8 mouse cellular contexts compared by ENCODE assay signal in genomic region chr11:70668335-70668770, GRCm38 (mm10). TPM values are rescaled to one million over a fixed set of nuclear protein-coding genes. Genes with fewer than 3 reads are reported as not detected.
DNase-seq lines count a peak whose midpoint lies in the region; ATAC-seq lines count a peak whose summit lies in the region.

No protein-coding gene starts in this region.

- peaks cover 27% of the 10 kb centered on the region for H3K4me1 ChIP-seq in limb, embryonic 15.5 days
- peaks cover 43% of the 10 kb centered on the region for H3K4me1 ChIP-seq in neural tube, embryonic 15.5 days

- H3K27ac ChIP-seq in limb, embryonic 15.5 days: peak overlapping the region; percentile 100
- peak overlapping the region; percentile 99 for H3K27ac ChIP-seq in neural tube, embryonic 15.5 days (replicated peaks)

- peak overlapping the region; percentile 77 for H3K4me2 ChIP-seq in limb, embryonic 15.5 days
- H3K4me2 ChIP-seq in neural tube, embryonic 15.5 days: peak overlapping the region; percentile 81

- peak; percentile 67 for DNase-seq in adrenal gland, postnatal 25 days
- no peak for DNase-seq in adrenal gland, adult 8-10 months
- peak; percentile 37 for DNase-seq in ovary, postnatal 10 days (ENCODE audit: low spot score)
- DNase-seq in ovary, adult 18-20 months (ENCODE audit: low spot score): no peak
- DNase-seq in gastrocnemius, adult 8-10 months (ENCODE audit: low spot score in 2 of 2): peak; percentile 70 to 79
- no peak for DNase-seq in thymus, postnatal 25 days

- no peaks in the 10 kb centered on the region for H3K9me3 ChIP-seq in limb, embryonic 15.5 days
- no peaks in the 10 kb centered on the region for H3K9me3 ChIP-seq in neural tube, embryonic 15.5 days (replicated peaks)

- ATAC-seq in limb, embryonic 15.5 days (ENCODE audit: insufficient number of reproducible peaks, low FRiP score, low TSS enrichment, low read depth): no peak
- no peak; the same call in 1 of the 2 replicates for ATAC-seq in neural tube, embryonic 15.5 days (ENCODE audit: low FRiP score)

- H3K4me3 ChIP-seq in limb, embryonic 15.5 days: peak overlapping the region; percentile 71
- peak overlapping the region; percentile 67 for H3K4me3 ChIP-seq in neural tube, embryonic 15.5 days (replicated peaks)

- peak overlapping the region; percentile 24 for H3K9ac ChIP-seq in limb, embryonic 15.5 days
- H3K9ac ChIP-seq in neural tube, embryonic 15.5 days (replicated peaks): peak overlapping the region; percentile 70

- no peaks in the 10 kb centered on the region for H3K27me3 ChIP-seq in limb, embryonic 15.5 days
- H3K27me3 ChIP-seq in neural tube, embryonic 15.5 days (replicated peaks): no peaks in the 10 kb centered on the region

- WGBS in limb, embryonic 15.5 days: under 1% methylated on average over 15 of the region's 15 CpGs
- under 1% methylated on average over 15 of the region's 15 CpGs for WGBS in neural tube, embryonic 15.5 days

- H3K36me3 ChIP-seq in limb, embryonic 15.5 days: peaks cover 45% of the 10 kb centered on the region
- peaks cover 35% of the 10 kb centered on the region for H3K36me3 ChIP-seq in neural tube, embryonic 15.5 days

RNA-seq across cellular contexts. Expression of gene Spag7, which starts 0.9 kb away (rescaled TPM):
- total RNA-seq in adrenal gland, postnatal 25 days (2021): 88.3 and 97.4 TPM in 2 replicates
- 100 to 1,000 TPM in 1 of 4 experiments, 10 to 100 TPM in 3; 79.2 to 112 (median 89.0) TPM for total RNA-seq in adrenal gland, adult 8-10 months (2022)
- 10 to 100 TPM; 77.0 to 99.5 (median 81.7) TPM for total RNA-seq in gastrocnemius, adult 8-10 months (2022)
- polyA plus RNA-seq in limb, embryonic 15.5 days (2015; fragmentation: Nextera tagmentation; extraction: Ambion mirVana): 149 and 172 TPM in 2 replicates
- polyA plus RNA-seq in neural tube, embryonic 15.5 days (2015; fragmentation: Nextera tagmentation; extraction: Ambion mirVana): 159 and 165 TPM in 2 replicates

RNA-seq across cellular contexts. Expression of gene Eno3, which starts 11.4 kb away (rescaled TPM):
- 17.9 and 28.3 TPM in 2 replicates for total RNA-seq in adrenal gland, postnatal 25 days (2021)
- total RNA-seq in adrenal gland, adult 8-10 months (2022): 10 to 100 TPM; 39.4 to 66.5 (median 54.7) TPM
- 1,000 to 10,000 TPM; 7,027 to 9,270 (median 7,380) TPM for total RNA-seq in gastrocnemius, adult 8-10 months (2022)
- polyA plus RNA-seq in limb, embryonic 15.5 days (2015; fragmentation: Nextera tagmentation; extraction: Ambion mirVana): 71.5 and 252 TPM in 2 replicates
- 12.6 and 17.5 TPM in 2 replicates for polyA plus RNA-seq in neural tube, embryonic 15.5 days (2015; fragmentation: Nextera tagmentation; extraction: Ambion mirVana)

RNA-seq across cellular contexts. Expression of gene Pfn1, which starts 13.9 kb away (rescaled TPM):
- total RNA-seq in adrenal gland, postnatal 25 days (2021): 922 and 959 TPM in 2 replicates
- 1,000 to 10,000 TPM in 1 of 4 experiments, 100 to 1,000 TPM in 3; 582 to 1,056 (median 737) TPM for total RNA-seq in adrenal gland, adult 8-10 months (2022)
- total RNA-seq in gastrocnemius, adult 8-10 months (2022): 100 to 1,000 TPM; 218 to 265 (median 251) TPM
- polyA plus RNA-seq in limb, embryonic 15.5 days (2015; fragmentation: Nextera tagmentation; extraction: Ambion mirVana): 1,605 and 1,679 TPM in 2 replicates
- 679 and 994 TPM in 2 replicates for polyA plus RNA-seq in neural tube, embryonic 15.5 days (2015; fragmentation: Nextera tagmentation; extraction: Ambion mirVana)

RNA-seq across cellular contexts. Expression of gene Camta2, which starts 19.6 kb away (rescaled TPM):
- total RNA-seq in adrenal gland, postnatal 25 days (2021): 50.2 and 51.3 TPM in 2 replicates
- 10 to 100 TPM; 42.7 to 57.7 (median 49.8) TPM for total RNA-seq in adrenal gland, adult 8-10 months (2022)
- 10 to 100 TPM; 35.2 to 43.1 (median 39.3) TPM for total RNA-seq in gastrocnemius, adult 8-10 months (2022)
- 12.9 and 14.8 TPM in 2 replicates for polyA plus RNA-seq in limb, embryonic 15.5 days (2015; fragmentation: Nextera tagmentation; extraction: Ambion mirVana)
- polyA plus RNA-seq in neural tube, embryonic 15.5 days (2015; fragmentation: Nextera tagmentation; extraction: Ambion mirVana): 25.6 and 29.0 TPM in 2 replicates

RNA-seq across cellular contexts. Expression of gene Slc25a11, which starts 21.1 kb away (rescaled TPM):
- total RNA-seq in adrenal gland, postnatal 25 days (2021): 122 and 146 TPM in 2 replicates
- 100 to 1,000 TPM; 121 to 137 (median 127) TPM for total RNA-seq in adrenal gland, adult 8-10 months (2022)
- total RNA-seq in gastrocnemius, adult 8-10 months (2022): 100 to 1,000 TPM; 276 to 326 (median 293) TPM
- 165 and 188 TPM in 2 replicates for polyA plus RNA-seq in limb, embryonic 15.5 days (2015; fragmentation: Nextera tagmentation; extraction: Ambion mirVana)
- 169 and 174 TPM in 2 replicates for polyA plus RNA-seq in neural tube, embryonic 15.5 days (2015; fragmentation: Nextera tagmentation; extraction: Ambion mirVana)

Comparison
In these comparisons a context has a peak if more than half of its experiments do, and no peak if none do; other contexts are left out.
1. DNase-seq: peak in adrenal gland, postnatal 25 days (single experiment), ovary, postnatal 10 days (single experiment) and gastrocnemius, adult 8-10 months (2 of 2); none in adrenal gland, adult 8-10 months (single experiment), ovary, adult 18-20 months (single experiment) and thymus, postnatal 25 days (single experiment).
2. RNA of gene Eno3, which starts 11.4 kb away (total RNA-seq): 7,027 to 9,270 TPM in gastrocnemius, adult 8-10 months; 39.4 to 66.5 TPM in adrenal gland, adult 8-10 months and 17.9 to 28.3 TPM in adrenal gland, postnatal 25 days; every median in the first group is over 100 times any median in the second.